Mouse (Mus musculus) liver, embryonic 16.5 days (tissue): ENCODE measurements around the gene Timm8a2. TPM values are rescaled to one million over a fixed set of nuclear protein-coding genes. Genes with fewer than 3 reads are reported as not detected.

ENCODE experiments used
- polyA plus RNA-seq: library from polyadenylated mRNA; unstranded; fragments of >200 nt; fragmentation: Nextera tagmentation; extraction: Ambion mirVana; gene quantifications from 2 replicates; pipeline ENCODE4 v1.2.1, GENCODE M21; 2015

Timm8a2 gene
- polyA plus RNA-seq, 1 experiment from 2014 or later, result not detected

Other genes with a start within 250 kb of the Timm8a2 start
- 1.2 and 1.6 TPM in 2 replicates for gene Dock9, start 236.8 kb upstream of the Timm8a2 start, polyA plus RNA-seq
- gene Ubac2, start 156.1 kb upstream of the Timm8a2 start, polyA plus RNA-seq, result 20.4 and 22.1 TPM in 2 replicates
- 0.27 and 0.34 TPM in 2 replicates for gene Gpr18, start 118.9 kb upstream of the Timm8a2 start, polyA plus RNA-seq
- gene Gpr183, start 69.5 kb upstream of the Timm8a2 start, polyA plus RNA-seq, result 1.1 and 1.7 TPM in 2 replicates
- 78.0 and 78.3 TPM in 2 replicates for gene Tm9sf2, start 72.4 kb downstream of the Timm8a2 start, polyA plus RNA-seq
- 22.1 and 23.1 TPM in 2 replicates for gene Clybl, start 147.0 kb downstream of the Timm8a2 start, polyA plus RNA-seq